Mouse (Mus musculus): Measurements from ENCODE around the gene Epyc. TPM values are rescaled to one million over a fixed set of nuclear protein-coding genes. Genes with fewer than 3 reads are reported as not detected.

Gene Epyc
- total RNA-seq, 1 experiment, result not detected

DNA sequence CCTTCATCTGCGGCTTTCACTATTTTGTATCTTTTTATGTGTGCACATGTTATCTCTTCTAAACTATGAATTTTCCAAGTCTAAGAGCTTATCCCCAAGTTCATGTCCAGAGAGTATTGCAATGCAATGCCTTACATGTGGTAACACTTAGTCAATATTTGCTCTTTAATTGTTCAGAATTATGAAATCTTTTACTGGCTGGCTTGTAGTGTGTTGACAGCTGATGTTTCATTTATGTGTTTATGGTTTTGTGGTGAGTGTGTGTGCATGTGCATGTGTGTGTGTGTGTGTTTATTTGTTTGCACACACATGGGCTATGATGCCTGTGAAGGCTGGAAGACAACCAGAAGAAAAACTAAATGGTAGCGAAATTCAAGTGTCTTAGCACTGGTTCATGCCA, 1.9 kb upstream of the Epyc start:
- in situ Hi-C loops (cut with MboI; ENCODE audit: low sequenced_read_pairs in 2 of 2, unreplicated experiment in 2 of 2), result no loop called here
- Histone ChIP-seq H3K4me1 (ENCODE audit: control insufficient read depth in 2 of 2, insufficient read depth in 2 of 2, low read length in 2 of 2, poor library complexity in 1 of 2) (no peaks in the 10 kb centered on the region), H3K9ac (ENCODE audit: insufficient read depth, low read depth, low read length, poor library complexity, severe bottlenecking) (no peak overlapping the region), H3K9me3 (ENCODE audit: control insufficient read depth, insufficient read depth, low read depth, low read length) (no peaks in the 10 kb centered on the region), H3K27ac (ENCODE audit: insufficient read depth, low read depth, low read length, poor library complexity, severe bottlenecking) (no peak overlapping the region), H3K36me3 (ENCODE audit: control insufficient read depth, insufficient read depth, low read length, poor library complexity, severe bottlenecking) (no peaks in the 10 kb centered on the region), H3K4me3 (ENCODE audit: insufficient read depth in 1 of 2, low read depth in 1 of 2, low read length in 2 of 2, poor library complexity in 1 of 2, severe bottlenecking in 1 of 2) (no peak overlapping the region)
- TF ChIP-seq ZNF384 (IDR thresholded peaks at IDR 0.05; ENCODE audit: low read depth, low read length) (no peak), CHD2 (IDR thresholded peaks at IDR 0.05; ENCODE audit: low read depth, low read length) (no peak), MAFK (IDR thresholded peaks at IDR 0.05; ENCODE audit: insufficient read depth, low read depth, low read length) (no peak), HCFC1 (IDR thresholded peaks at IDR 0.05; ENCODE audit: borderline replicate concordance, insufficient read depth, low read length) (no peak), ZC3H11A (IDR thresholded peaks at IDR 0.05; ENCODE audit: borderline replicate concordance, low read depth, low read length) (no peak)
- no peak for DNase-seq (ENCODE audit: low read depth, low spot score)

DNA sequence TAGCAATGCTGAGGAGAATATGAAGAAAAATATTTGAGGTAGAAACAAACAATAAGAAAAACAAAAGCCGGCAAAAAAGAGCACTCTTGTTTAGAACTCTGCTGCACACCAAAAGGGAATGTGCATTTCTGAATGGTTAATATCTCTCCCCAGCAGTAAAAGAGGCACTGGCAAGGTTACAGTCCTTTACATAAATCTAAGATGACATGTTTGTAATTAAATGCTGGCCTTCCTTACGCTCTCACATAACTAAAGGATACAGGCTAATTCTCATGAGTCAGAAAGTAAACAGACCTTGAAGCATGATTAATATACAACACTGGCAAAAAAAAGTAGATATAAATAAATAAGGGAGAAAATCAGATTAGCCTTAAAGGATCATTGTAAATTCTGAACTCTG, 6.5 kb downstream of the Epyc start:
- no peak overlapping the region for H3K27ac ChIP-seq (ENCODE audit: insufficient read depth, low read depth, low read length, poor library complexity, severe bottlenecking)
- DNase-seq (ENCODE audit: low read depth, low spot score), result no peak
- in situ Hi-C loops (cut with MboI; ENCODE audit: low sequenced_read_pairs in 2 of 2, unreplicated experiment in 2 of 2), result no loop called here

DNA sequence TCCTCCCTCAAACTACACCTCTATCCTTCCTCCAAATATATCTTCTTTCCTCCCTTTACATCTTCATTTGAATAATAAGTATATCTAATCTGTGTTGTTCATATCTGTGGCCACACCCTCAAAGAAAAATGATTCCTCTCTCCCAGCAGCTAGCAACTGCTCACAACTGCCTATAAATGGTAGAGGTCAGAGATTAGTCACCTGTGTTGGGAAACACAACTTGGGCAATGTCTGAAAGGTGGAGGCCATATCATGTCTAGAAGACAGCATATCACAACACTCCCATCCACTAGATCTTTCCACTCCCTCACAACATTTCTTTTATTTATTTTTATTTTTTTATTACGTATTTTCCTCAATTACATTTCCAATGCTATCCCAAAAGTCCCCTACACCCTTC, 15.6 kb downstream of the Epyc start:
- TF ChIP-seq ZNF384 (IDR thresholded peaks at IDR 0.05; ENCODE audit: low read depth, low read length), result no peak
- TF ChIP-seq CHD2 (IDR thresholded peaks at IDR 0.05; ENCODE audit: low read depth, low read length), result no peak
- TF ChIP-seq ZC3H11A (IDR thresholded peaks at IDR 0.05; ENCODE audit: borderline replicate concordance, low read depth, low read length), result no peak
- no peak for TF ChIP-seq MAFK (IDR thresholded peaks at IDR 0.05; ENCODE audit: insufficient read depth, low read depth, low read length)
- TF ChIP-seq HCFC1 (IDR thresholded peaks at IDR 0.05; ENCODE audit: borderline replicate concordance, insufficient read depth, low read length), result no peak

More for the DNA sequence above, 6.5 kb downstream of the Epyc start:
- no peak overlapping the region for H3K9ac ChIP-seq (ENCODE audit: insufficient read depth, low read depth, low read length, poor library complexity, severe bottlenecking)
- no peaks in the 10 kb centered on the region for H3K9me3 ChIP-seq (ENCODE audit: control insufficient read depth, insufficient read depth, low read depth, low read length)
- no peak overlapping the region for H3K4me3 ChIP-seq (ENCODE audit: insufficient read depth in 1 of 2, low read depth in 1 of 2, low read length in 2 of 2, poor library complexity in 1 of 2, severe bottlenecking in 1 of 2)
- H3K4me1 ChIP-seq (ENCODE audit: control insufficient read depth in 2 of 2, insufficient read depth in 2 of 2, low read length in 2 of 2, poor library complexity in 1 of 2), result no peaks in the 10 kb centered on the region
- H3K36me3 ChIP-seq (ENCODE audit: control insufficient read depth, insufficient read depth, low read length, poor library complexity, severe bottlenecking), result no peaks in the 10 kb centered on the region
- TF ChIP-seq ZNF384 (IDR thresholded peaks at IDR 0.05; ENCODE audit: low read depth, low read length) (no peak), MAFK (IDR thresholded peaks at IDR 0.05; ENCODE audit: insufficient read depth, low read depth, low read length) (no peak), HCFC1 (IDR thresholded peaks at IDR 0.05; ENCODE audit: borderline replicate concordance, insufficient read depth, low read length) (no peak), ZC3H11A (IDR thresholded peaks at IDR 0.05; ENCODE audit: borderline replicate concordance, low read depth, low read length) (no peak), CHD2 (IDR thresholded peaks at IDR 0.05; ENCODE audit: low read depth, low read length) (no peak)

DNA sequence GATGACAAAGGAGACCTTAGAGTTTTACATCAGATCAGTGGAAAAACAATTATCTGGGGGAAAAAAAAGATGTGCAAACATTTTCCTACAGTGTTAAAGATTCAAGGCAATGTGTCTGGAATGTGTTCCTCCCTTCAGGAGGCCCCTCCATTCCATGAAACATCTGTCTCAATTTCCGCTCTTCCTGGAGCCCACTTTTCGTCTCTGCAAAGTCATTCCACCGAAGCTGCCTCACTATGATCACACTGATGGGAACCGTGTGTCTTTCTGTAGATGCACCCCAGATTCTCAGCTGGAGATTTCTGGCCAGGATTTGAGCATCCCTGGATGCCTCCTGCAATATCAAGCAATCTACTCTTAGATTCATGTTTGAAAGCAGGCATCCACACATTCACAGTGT, 24.8 kb downstream of the Epyc start:
- no peaks in the 10 kb centered on the region for H3K36me3 ChIP-seq (ENCODE audit: control insufficient read depth, insufficient read depth, low read length, poor library complexity, severe bottlenecking)
- no peaks in the 10 kb centered on the region for H3K9me3 ChIP-seq (ENCODE audit: control insufficient read depth, insufficient read depth, low read depth, low read length)
- no peak overlapping the region for H3K9ac ChIP-seq (ENCODE audit: insufficient read depth, low read depth, low read length, poor library complexity, severe bottlenecking)
- no peak for DNase-seq (ENCODE audit: low read depth, low spot score)
- in situ Hi-C loops (cut with MboI; ENCODE audit: low sequenced_read_pairs in 2 of 2, unreplicated experiment in 2 of 2), result no loop called here
- H3K4me1 ChIP-seq (ENCODE audit: control insufficient read depth in 2 of 2, insufficient read depth in 2 of 2, low read length in 2 of 2, poor library complexity in 1 of 2), result no peaks in the 10 kb centered on the region
- TF ChIP-seq ZC3H11A (IDR thresholded peaks at IDR 0.05; ENCODE audit: borderline replicate concordance, low read depth, low read length) (no peak), HCFC1 (IDR thresholded peaks at IDR 0.05; ENCODE audit: borderline replicate concordance, insufficient read depth, low read length) (no peak), MAFK (IDR thresholded peaks at IDR 0.05; ENCODE audit: insufficient read depth, low read depth, low read length) (no peak), ZNF384 (IDR thresholded peaks at IDR 0.05; ENCODE audit: low read depth, low read length) (no peak), CHD2 (IDR thresholded peaks at IDR 0.05; ENCODE audit: low read depth, low read length) (no peak)
- no peak overlapping the region for H3K27ac ChIP-seq (ENCODE audit: insufficient read depth, low read depth, low read length, poor library complexity, severe bottlenecking)
- H3K4me3 ChIP-seq (ENCODE audit: insufficient read depth in 1 of 2, low read depth in 1 of 2, low read length in 2 of 2, poor library complexity in 1 of 2, severe bottlenecking in 1 of 2), result no peak overlapping the region

More for the DNA sequence above, 15.6 kb downstream of the Epyc start:
- Histone ChIP-seq H3K36me3 (ENCODE audit: control insufficient read depth, insufficient read depth, low read length, poor library complexity, severe bottlenecking) (no peaks in the 10 kb centered on the region), H3K9ac (ENCODE audit: insufficient read depth, low read depth, low read length, poor library complexity, severe bottlenecking) (no peak overlapping the region), H3K4me1 (ENCODE audit: control insufficient read depth in 2 of 2, insufficient read depth in 2 of 2, low read length in 2 of 2, poor library complexity in 1 of 2) (no peaks in the 10 kb centered on the region), H3K27ac (ENCODE audit: insufficient read depth, low read depth, low read length, poor library complexity, severe bottlenecking) (no peak overlapping the region), H3K4me3 (ENCODE audit: insufficient read depth in 1 of 2, low read depth in 1 of 2, low read length in 2 of 2, poor library complexity in 1 of 2, severe bottlenecking in 1 of 2) (no peak overlapping the region), H3K9me3 (ENCODE audit: control insufficient read depth, insufficient read depth, low read depth, low read length) (no peaks in the 10 kb centered on the region)
- DNase-seq (ENCODE audit: low read depth, low spot score), result no peak
- in situ Hi-C loops (cut with MboI; ENCODE audit: low sequenced_read_pairs in 2 of 2, unreplicated experiment in 2 of 2), result no loop called here

DNA sequence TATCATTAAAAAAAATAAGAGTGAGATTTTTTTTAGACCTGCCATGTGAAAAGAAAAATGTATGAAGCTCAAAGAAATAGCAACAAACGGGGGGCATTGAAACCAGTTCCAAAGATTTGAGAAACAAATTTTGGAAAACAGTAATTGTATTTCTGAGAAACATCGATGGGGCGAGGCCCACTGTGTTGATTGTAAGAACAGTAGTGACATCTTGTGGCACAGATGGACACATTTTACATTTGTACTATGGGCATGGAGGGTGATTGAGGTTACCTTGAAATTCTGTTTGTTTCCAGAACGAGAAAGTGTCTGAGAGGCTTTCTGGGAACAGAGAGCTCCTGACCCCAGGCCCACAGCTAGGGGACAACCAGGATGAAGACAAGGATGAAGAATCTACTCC, 26.3 kb downstream of the Epyc start:
- no peak for TF ChIP-seq ZC3H11A (IDR thresholded peaks at IDR 0.05; ENCODE audit: borderline replicate concordance, low read depth, low read length)
- TF ChIP-seq HCFC1 (IDR thresholded peaks at IDR 0.05; ENCODE audit: borderline replicate concordance, insufficient read depth, low read length), result no peak
- no peak for TF ChIP-seq ZNF384 (IDR thresholded peaks at IDR 0.05; ENCODE audit: low read depth, low read length)
- no peak for TF ChIP-seq MAFK (IDR thresholded peaks at IDR 0.05; ENCODE audit: insufficient read depth, low read depth, low read length)
- no peak for TF ChIP-seq CHD2 (IDR thresholded peaks at IDR 0.05; ENCODE audit: low read depth, low read length)
- no peak for DNase-seq (ENCODE audit: low read depth, low spot score)
- in situ Hi-C loops (cut with MboI; ENCODE audit: low sequenced_read_pairs in 2 of 2, unreplicated experiment in 2 of 2), result no loop called here
- Histone ChIP-seq H3K9ac (ENCODE audit: insufficient read depth, low read depth, low read length, poor library complexity, severe bottlenecking) (no peak overlapping the region), H3K27ac (ENCODE audit: insufficient read depth, low read depth, low read length, poor library complexity, severe bottlenecking) (no peak overlapping the region), H3K4me1 (ENCODE audit: control insufficient read depth in 2 of 2, insufficient read depth in 2 of 2, low read length in 2 of 2, poor library complexity in 1 of 2) (no peaks in the 10 kb centered on the region), H3K4me3 (ENCODE audit: insufficient read depth in 1 of 2, low read depth in 1 of 2, low read length in 2 of 2, poor library complexity in 1 of 2, severe bottlenecking in 1 of 2) (no peak overlapping the region), H3K36me3 (ENCODE audit: control insufficient read depth, insufficient read depth, low read length, poor library complexity, severe bottlenecking) (no peaks in the 10 kb centered on the region), H3K9me3 (ENCODE audit: control insufficient read depth, insufficient read depth, low read depth, low read length) (no peaks in the 10 kb centered on the region)
